Mouse (Mus musculus) CD4-positive helper T cell, adult 2 months (primary cell): ENCODE results near the gene Tecr.

Source experiments
- DNase-seq: peaks from one replicate; pipeline ENCODE4 v3.0.0-alpha.2; 2012; ENCODE audit warnings: low read depth, missing footprints, low spot score

Tecr gene

GRCm38 (mm10) chr8:83565731-83566375, 41.9 kb downstream of the Tecr start:
- no peak for DNase-seq

GRCm38 (mm10) chr8:83563246-83563645, 44.5 kb downstream of the Tecr start:
- DNase-seq: no peak

- DNase-seq: no peak
Observed at GRCm38 (mm10) chr8:83562669-83563068, 45.1 kb downstream of the Tecr start.

- DNase-seq: no peak
Observed at GRCm38 (mm10) chr8:83535736-83536135, 72.0 kb downstream of the Tecr start, which contains the start of gene Olfr370. Gene Olfr370, plus strand, starts transcription at chr8:83535780.

- no peak for DNase-seq
Observed at GRCm38 (mm10) chr8:83534802-83535201, 73.0 kb downstream of the Tecr start.
